Mouse (Mus musculus) forebrain, embryonic 16.5 days (tissue): ENCODE measurements around the gene Frmd4a. TPM values are rescaled to one million over a fixed set of nuclear protein-coding genes. Genes with fewer than 3 reads are reported as not detected.
"Not testable (repeated sequence)": the region's sequence is repeated elsewhere in the genome, so short reads cannot be mapped to it uniquely, and the experiment has no call there.

Experiments used
- ATAC-seq: fragments of 200-750 bp; cut with Nextera tagmentation; 2 replicates; pipeline ENCODE4 v1.8.0; 2017; ENCODE audit warnings: mild to moderate bottlenecking, moderate library complexity
- H3K27ac ChIP-seq: fragments of 300-500 bp; sonication (generic); 2 replicates; pipeline ENCODE4 v1.5.1; 2014; ENCODE audit warnings: low read length, control low read depth
- H3K27me3 ChIP-seq: fragments of 300-500 bp; sonication (generic); replicated peaks from 2 replicates; pipeline ENCODE4 v1.6.1; 2014; ENCODE audit warnings: low read length; ENCODE audit not compliant: control insufficient read depth, insufficient read depth
- H3K36me3 ChIP-seq: fragments of 300-500 bp; sonication (generic); 2 replicates; pipeline ENCODE4 v1.6.1; 2014; ENCODE audit not compliant: control insufficient read depth, insufficient read depth
- H3K4me1 ChIP-seq: fragments of 300-500 bp; sonication (generic); replicated peaks from 2 replicates; pipeline ENCODE4 v1.6.1; 2014; ENCODE audit warnings: low read length; ENCODE audit not compliant: control insufficient read depth, insufficient read depth
- H3K4me2 ChIP-seq: fragments of 300-500 bp; sonication (generic); 2 replicates; pipeline ENCODE4 v1.6.1; 2014; ENCODE audit warnings: mild to moderate bottlenecking, low read length, control low read depth
- H3K4me3 ChIP-seq: fragments of 300-500 bp; sonication (generic); replicated peaks from 2 replicates; pipeline ENCODE4 v1.5.1; 2014; ENCODE audit warnings: mild to moderate bottlenecking, low read length, control low read depth
- H3K9ac ChIP-seq: fragments of 300-500 bp; sonication (generic); replicated peaks from 2 replicates; pipeline ENCODE4 v1.6.1; 2014; ENCODE audit warnings: low read depth, low read length, control low read depth
- H3K9me3 ChIP-seq: fragments of 300-500 bp; sonication (generic); 2 replicates; pipeline ENCODE4 v1.6.1; 2016; ENCODE audit warnings: low read length; ENCODE audit not compliant: control insufficient read depth
- WGBS: fragments of 180-500 bp; shearing (Covaris S2); extraction: QIAGEN DNeasy Blood & Tissue Kit; methylation state at CpG from one replicate; pipeline ENCODE4 v1.1.7; 2014; 5-methylcytosine and 5-hydroxymethylcytosine counted together
- polyA plus RNA-seq: library from polyadenylated mRNA; unstranded; fragments of >200 nt; fragmentation: Nextera tagmentation; extraction: Ambion mirVana; gene quantifications from 2 replicates; pipeline ENCODE4 v1.2.1, GENCODE M21; 2015

Frmd4a gene
- polyA plus RNA-seq, 1 experiment from 2014 or later, result 97.9 TPM

- H3K9me3 ChIP-seq, result no peaks in the 10 kb centered on the region
- H3K4me2 ChIP-seq, result no peak overlapping the region
- peak; percentile 29; the same call in 1 of the 2 replicates for ATAC-seq
- no peaks in the 10 kb centered on the region for H3K36me3 ChIP-seq
- 43% methylated on average over 9 of the region's 9 CpGs for WGBS
- H3K27ac ChIP-seq, result peak overlapping the region; percentile 23
- H3K27me3 ChIP-seq, result no peaks in the 10 kb centered on the region
- H3K4me3 ChIP-seq, result no peak overlapping the region
- no peak overlapping the region for H3K9ac ChIP-seq
- H3K4me1 ChIP-seq, result peaks cover 15% of the 10 kb centered on the region
Measured at GRCm38 (mm10) chr2:4252541-4253291, 235.2 kb downstream of the Frmd4a start.

GRCm38 (mm10) chr2:4253348-4253747 lies 235.8 kb downstream of the Frmd4a start:
- WGBS, result 30% methylated on average over 4 of the region's 4 CpGs
- ATAC-seq, result peak; percentile 70; the same call in 1 of the 2 replicates
- Histone ChIP-seq H3K9me3 (no peaks in the 10 kb centered on the region), H3K4me3 (no peak overlapping the region), H3K4me1 (peaks cover 15% of the 10 kb centered on the region), H3K9ac (no peak overlapping the region), H3K4me2 (no peak overlapping the region), H3K36me3 (no peaks in the 10 kb centered on the region), H3K27me3 (no peaks in the 10 kb centered on the region), H3K27ac (no peak overlapping the region; the same call in 1 of the 2 replicates)

GRCm38 (mm10) chr2:4254083-4254482 lies 236.6 kb downstream of the Frmd4a start:
- Histone ChIP-seq H3K4me3 (no peak overlapping the region), H3K27me3 (no peaks in the 10 kb centered on the region), H3K9ac (no peak overlapping the region), H3K4me2 (no peak overlapping the region), H3K36me3 (no peaks in the 10 kb centered on the region), H3K4me1 (peaks cover 15% of the 10 kb centered on the region), H3K27ac (no peak overlapping the region), H3K9me3 (no peaks in the 10 kb centered on the region)
- 86% methylated on average over 5 of the region's 5 CpGs for WGBS
- no peak for ATAC-seq

- no peak for ATAC-seq
- WGBS, result 73% methylated on average over 2 of the region's 2 CpGs
- H3K9me3 ChIP-seq, result no peaks in the 10 kb centered on the region
Measured at GRCm38 (mm10) chr2:4256242-4256641, 238.7 kb downstream of the Frmd4a start.

GRCm38 (mm10) chr2:4257604-4258003 lies 240.1 kb downstream of the Frmd4a start:
- Histone ChIP-seq H3K9ac (no peak overlapping the region), H3K27ac (no peak overlapping the region), H3K4me1 (peaks cover 19% of the 10 kb centered on the region), H3K36me3 (no peaks in the 10 kb centered on the region), H3K9me3 (no peaks in the 10 kb centered on the region), H3K4me3 (no peak overlapping the region), H3K27me3 (no peaks in the 10 kb centered on the region), H3K4me2 (no peak overlapping the region)
- no peak for ATAC-seq
- WGBS, result 62% methylated on average over 1 of the region's 1 CpGs

More at GRCm38 (mm10) chr2:4256242-4256641, 238.7 kb downstream of the Frmd4a start:
- Histone ChIP-seq H3K4me1 (peaks cover 23% of the 10 kb centered on the region), H3K4me2 (no peak overlapping the region), H3K36me3 (no peaks in the 10 kb centered on the region), H3K27me3 (no peaks in the 10 kb centered on the region), H3K4me3 (no peak overlapping the region), H3K27ac (no peak overlapping the region), H3K9ac (no peak overlapping the region)

- H3K9me3 ChIP-seq, ATAC-seq, H3K27me3 ChIP-seq, H3K36me3 ChIP-seq, H3K27ac ChIP-seq, H3K4me3 ChIP-seq, H3K9ac ChIP-seq, H3K4me2 ChIP-seq: not testable (repeated sequence)
- WGBS, result 97% methylated on average over 10 of the region's 12 CpGs
- H3K4me1 ChIP-seq, result peaks cover 10% of the 10 kb centered on the region; the same call in 1 of the 2 replicates
Measured at GRCm38 (mm10) chr2:4258803-4259202, 241.3 kb downstream of the Frmd4a start.

GRCm38 (mm10) chr2:4260324-4261058 lies 243.0 kb downstream of the Frmd4a start:
- Histone ChIP-seq H3K4me2 (no peak overlapping the region), H3K36me3 (no peaks in the 10 kb centered on the region), H3K9ac (no peak overlapping the region), H3K4me1 (peaks cover 10% of the 10 kb centered on the region; the same call in 1 of the 2 replicates), H3K9me3 (no peaks in the 10 kb centered on the region), H3K4me3 (no peak overlapping the region), H3K27ac (no peak overlapping the region), H3K27me3 (no peaks in the 10 kb centered on the region)
- ATAC-seq, result peak; percentile 40
- WGBS, result 29% methylated on average over 10 of the region's 10 CpGs

GRCm38 (mm10) chr2:4262667-4263066 lies 245.2 kb downstream of the Frmd4a start:
- WGBS, result 83% methylated on average over 3 of the region's 3 CpGs
- no peak overlapping the region for H3K4me3 ChIP-seq

GRCm38 (mm10) chr2:4267377-4267776 lies 249.9 kb downstream of the Frmd4a start:
- no peaks in the 10 kb centered on the region; the same call in 1 of the 2 replicates for H3K4me1 ChIP-seq
- 64% methylated on average over 7 of the region's 7 CpGs for WGBS

More at GRCm38 (mm10) chr2:4262667-4263066, 245.2 kb downstream of the Frmd4a start:
- Histone ChIP-seq H3K27ac (no peak overlapping the region), H3K4me1 (peaks cover 8% of the 10 kb centered on the region), H3K27me3 (no peaks in the 10 kb centered on the region), H3K9me3 (no peaks in the 10 kb centered on the region), H3K4me2 (no peak overlapping the region), H3K36me3 (no peaks in the 10 kb centered on the region), H3K9ac (no peak overlapping the region)
- no peak for ATAC-seq

More at GRCm38 (mm10) chr2:4267377-4267776, 249.9 kb downstream of the Frmd4a start:
- no peak for ATAC-seq
- Histone ChIP-seq H3K9me3 (no peaks in the 10 kb centered on the region), H3K27me3 (no peaks in the 10 kb centered on the region), H3K36me3 (no peaks in the 10 kb centered on the region), H3K4me3 (no peak overlapping the region), H3K27ac (no peak overlapping the region), H3K9ac (no peak overlapping the region), H3K4me2 (no peak overlapping the region)
